Mouse (Mus musculus): Measurements from ENCODE around the gene Spon2. TPM values are rescaled to one million over a fixed set of nuclear protein-coding genes. Genes with fewer than 3 reads are reported as not detected.

Spon2 gene
- total and polyA plus RNA-seq, 2 experiments from 2014 or later = 47.2 to 58.1 TPM

DNA sequence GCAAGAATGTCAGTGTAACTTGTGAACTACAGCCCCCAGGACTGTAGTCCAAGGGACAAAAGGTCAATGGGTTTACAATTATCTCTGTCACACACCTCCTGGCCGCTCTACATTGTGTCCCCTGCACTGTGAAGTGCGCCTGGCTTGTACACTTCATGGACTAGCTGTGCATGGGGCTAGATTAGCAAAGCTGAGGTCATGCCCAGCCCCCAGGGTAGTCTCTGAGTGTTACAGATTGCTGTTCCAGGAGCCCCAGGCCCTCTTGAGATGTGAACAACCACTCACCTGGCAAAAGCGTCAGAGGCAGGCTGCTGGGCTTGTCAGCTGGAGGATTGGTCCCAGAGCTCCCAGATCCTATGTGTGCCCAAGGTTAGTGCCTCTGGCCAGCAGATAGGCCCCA, 592 bp downstream of the Spon2 start:
- Histone ChIP-seq H3K9me3 (replicated peaks; ENCODE audit: control insufficient read depth, low read length) (no peaks in the 10 kb centered on the region), H3K27me3 (ENCODE audit: control insufficient read depth, insufficient read depth, low read length) (no peaks in the 10 kb centered on the region), H3K4me2 (ENCODE audit: low read depth, low read length) (peak overlapping the region; percentile 40), H3K4me3 (ENCODE audit: low read depth, low read length) (peak overlapping the region; percentile 22), H3K9ac (replicated peaks; ENCODE audit: low read depth, low read length) (peak overlapping the region; percentile 20; the same call in 1 of the 2 replicates), H3K27ac (ENCODE audit: low read depth) (peak overlapping the region; percentile 69; the same call in 1 of the 2 replicates), H3K36me3 (replicated peaks; ENCODE audit: control insufficient read depth, insufficient read depth, low read length) (no peaks in the 10 kb centered on the region), H3K4me1 (ENCODE audit: control insufficient read depth, insufficient read depth) (peaks cover 25% of the 10 kb centered on the region)
- TF ChIP-seq EP300 (IDR thresholded peaks at IDR 0.05; ENCODE audit: low read depth) = no peak
- TF ChIP-seq CTCF (IDR thresholded peaks at IDR 0.05; ENCODE audit: low read depth) = no peak
- ATAC-seq (ENCODE audit: insufficient read depth, low read depth) (peak; percentile 28; the same call in 1 of the 2 replicates), DNase-seq (ENCODE audit: low spot score) (peak; percentile 12)
- WGBS = 27% methylated on average over 3 of the region's 3 CpGs

DNA sequence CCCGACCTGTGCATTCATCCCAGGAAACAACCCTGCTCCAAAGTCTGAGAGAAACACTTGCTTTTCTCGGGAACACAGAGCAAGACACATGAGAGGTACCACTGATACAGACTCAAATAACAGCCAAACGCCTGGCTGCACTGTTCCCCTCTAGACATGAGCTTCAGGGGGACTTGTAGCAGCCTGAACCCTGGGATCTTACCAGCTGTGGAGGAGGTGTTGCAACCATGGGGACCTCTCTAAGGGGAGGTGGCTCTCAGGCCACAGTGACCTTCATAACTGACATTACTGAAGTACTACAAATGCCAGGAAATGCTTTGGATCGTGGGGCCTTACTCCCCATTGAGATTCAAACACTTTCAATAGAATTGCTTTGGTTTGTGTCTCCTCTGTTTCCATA, 3.5 kb downstream of the Spon2 start:
- no peaks in the 10 kb centered on the region for H3K9me3 ChIP-seq (replicated peaks; ENCODE audit: control insufficient read depth, low read length)
- no peaks in the 10 kb centered on the region for H3K27me3 ChIP-seq (ENCODE audit: control insufficient read depth, insufficient read depth, low read length)
- ATAC-seq (ENCODE audit: insufficient read depth, low read depth) (no peak), DNase-seq (ENCODE audit: low spot score) (no peak)
- peaks cover 21% of the 10 kb centered on the region; the same call in 1 of the 2 replicates for H3K4me1 ChIP-seq (ENCODE audit: control insufficient read depth, insufficient read depth)
- no peak overlapping the region for H3K27ac ChIP-seq (ENCODE audit: low read depth)
- no peaks in the 10 kb centered on the region for H3K36me3 ChIP-seq (replicated peaks; ENCODE audit: control insufficient read depth, insufficient read depth, low read length)
- 51% methylated on average over 4 of the region's 4 CpGs for WGBS
- no peak overlapping the region for H3K4me2 ChIP-seq (ENCODE audit: low read depth, low read length)
- no peak overlapping the region for H3K9ac ChIP-seq (replicated peaks; ENCODE audit: low read depth, low read length)
- H3K4me3 ChIP-seq (ENCODE audit: low read depth, low read length) = no peak overlapping the region
- TF ChIP-seq EP300 (IDR thresholded peaks at IDR 0.05; ENCODE audit: low read depth) = no peak

DNA sequence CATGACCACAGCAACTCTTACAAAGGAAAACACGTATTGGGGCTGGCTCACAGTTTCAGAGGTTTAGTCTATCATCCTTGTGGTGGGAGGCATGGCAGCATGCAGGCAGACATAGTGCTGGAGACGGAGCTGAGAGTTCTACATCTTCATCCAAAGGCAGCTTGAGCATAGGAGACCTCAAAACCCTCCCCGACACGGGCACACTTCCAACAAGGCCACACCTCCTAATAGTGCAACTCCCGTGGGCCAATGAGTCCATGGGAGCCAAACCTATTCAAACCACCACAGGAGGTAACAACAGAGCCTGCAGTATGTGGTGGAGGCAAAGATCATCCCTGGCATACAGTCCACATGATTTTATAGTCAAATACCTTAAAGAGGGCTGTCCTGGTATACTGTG, 7.0 kb downstream of the Spon2 start:
- ATAC-seq (ENCODE audit: insufficient read depth, low read depth) (no peak), DNase-seq (ENCODE audit: low spot score) (no peak)
- no peak overlapping the region for H3K9ac ChIP-seq (replicated peaks; ENCODE audit: low read depth, low read length)
- H3K4me3 ChIP-seq (ENCODE audit: low read depth, low read length) = no peak overlapping the region
- no peak overlapping the region for H3K4me2 ChIP-seq (ENCODE audit: low read depth, low read length)
- no peaks in the 10 kb centered on the region for H3K9me3 ChIP-seq (replicated peaks; ENCODE audit: control insufficient read depth, low read length)
- no peaks in the 10 kb centered on the region for H3K27me3 ChIP-seq (ENCODE audit: control insufficient read depth, insufficient read depth, low read length)
- WGBS = 76% methylated on average over 5 of the region's 5 CpGs
- no peaks in the 10 kb centered on the region for H3K36me3 ChIP-seq (replicated peaks; ENCODE audit: control insufficient read depth, insufficient read depth, low read length)
- TF ChIP-seq EP300 (IDR thresholded peaks at IDR 0.05; ENCODE audit: low read depth) = no peak
- no peak for TF ChIP-seq CTCF (IDR thresholded peaks at IDR 0.05; ENCODE audit: low read depth)
- no peak overlapping the region for H3K27ac ChIP-seq (ENCODE audit: low read depth)
- H3K4me1 ChIP-seq (ENCODE audit: control insufficient read depth, insufficient read depth) = peaks cover 9% of the 10 kb centered on the region; the same call in 1 of the 2 replicates

DNA sequence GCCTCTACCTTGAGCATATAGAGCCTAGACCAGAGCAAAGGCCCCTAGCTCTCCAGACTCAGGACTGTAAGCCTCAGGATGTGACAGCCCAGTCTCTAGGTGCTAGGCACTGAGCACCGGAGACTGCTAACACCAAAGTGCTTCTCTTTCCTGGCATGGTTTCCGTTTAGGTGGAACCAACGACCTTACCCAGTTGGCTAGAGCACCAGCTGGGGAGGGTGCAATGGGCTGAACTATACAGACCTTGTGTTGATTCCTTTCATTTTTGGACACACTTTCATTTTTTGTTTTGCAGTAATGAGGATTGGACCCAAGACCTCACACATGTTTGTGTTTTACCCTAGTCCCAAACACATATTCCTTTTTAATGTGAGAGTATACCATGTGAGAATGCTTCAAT, 7.7 kb downstream of the Spon2 start:
- no peak overlapping the region for H3K4me3 ChIP-seq (ENCODE audit: low read depth, low read length)
- no peak overlapping the region for H3K4me2 ChIP-seq (ENCODE audit: low read depth, low read length)
- 84% methylated on average over 3 of the region's 3 CpGs for WGBS
- H3K27ac ChIP-seq (ENCODE audit: low read depth) = no peak overlapping the region
- DNase-seq (ENCODE audit: low spot score) = no peak
- peaks cover 9% of the 10 kb centered on the region; the same call in 1 of the 2 replicates for H3K4me1 ChIP-seq (ENCODE audit: control insufficient read depth, insufficient read depth)
- H3K36me3 ChIP-seq (replicated peaks; ENCODE audit: control insufficient read depth, insufficient read depth, low read length) = no peaks in the 10 kb centered on the region
- ATAC-seq (ENCODE audit: insufficient read depth, low read depth) = no peak
- no peaks in the 10 kb centered on the region for H3K9me3 ChIP-seq (replicated peaks; ENCODE audit: control insufficient read depth, low read length)
- TF ChIP-seq CTCF (IDR thresholded peaks at IDR 0.05; ENCODE audit: low read depth) (no peak), EP300 (IDR thresholded peaks at IDR 0.05; ENCODE audit: low read depth) (no peak)
- no peak overlapping the region for H3K9ac ChIP-seq (replicated peaks; ENCODE audit: low read depth, low read length)
- H3K27me3 ChIP-seq (ENCODE audit: control insufficient read depth, insufficient read depth, low read length) = no peaks in the 10 kb centered on the region

DNA sequence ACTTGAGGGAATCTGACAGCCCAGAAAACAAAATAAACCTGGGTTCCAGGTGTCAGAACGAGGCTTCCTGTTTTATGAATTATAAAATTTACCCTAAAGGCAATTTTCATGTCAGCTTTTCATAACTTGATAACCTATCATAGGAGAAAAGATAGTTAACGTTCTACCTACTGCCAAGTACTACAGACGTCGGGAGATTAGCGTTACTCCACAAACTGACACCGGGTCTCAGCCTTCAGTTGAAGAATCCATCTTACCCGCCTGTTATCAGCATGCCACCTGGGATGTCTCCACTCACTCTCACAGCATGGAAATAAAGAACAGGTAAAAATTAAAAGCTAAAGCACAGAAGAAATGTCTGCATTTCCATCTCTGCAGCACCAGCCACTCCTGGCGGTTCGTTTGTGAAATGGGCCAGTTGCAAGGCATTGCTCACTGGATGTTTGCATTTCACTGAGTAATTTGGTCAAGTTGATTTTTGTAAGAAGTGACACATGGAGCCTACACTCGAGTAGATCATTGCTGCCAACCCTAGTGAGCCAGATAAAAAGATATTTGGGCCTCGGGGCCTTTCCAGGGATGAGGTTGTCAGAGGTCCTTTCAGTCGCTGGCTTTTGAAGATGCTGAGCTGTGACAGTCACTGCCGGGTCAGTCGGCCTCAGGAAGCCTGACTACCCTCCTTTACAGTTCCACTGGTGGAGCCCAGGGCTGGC, 9.6 kb downstream of the Spon2 start:
- Histone ChIP-seq H3K4me3 (ENCODE audit: low read depth, low read length) (no peak overlapping the region), H3K36me3 (replicated peaks; ENCODE audit: control insufficient read depth, insufficient read depth, low read length) (no peaks in the 10 kb centered on the region), H3K4me2 (ENCODE audit: low read depth, low read length) (no peak overlapping the region), H3K9ac (replicated peaks; ENCODE audit: low read depth, low read length) (no peak overlapping the region), H3K4me1 (ENCODE audit: control insufficient read depth, insufficient read depth) (no peaks in the 10 kb centered on the region), H3K27me3 (ENCODE audit: control insufficient read depth, insufficient read depth, low read length) (no peaks in the 10 kb centered on the region), H3K27ac (ENCODE audit: low read depth) (no peak overlapping the region), H3K9me3 (replicated peaks; ENCODE audit: control insufficient read depth, low read length) (no peaks in the 10 kb centered on the region)
- WGBS = 49% methylated on average over 14 of the region's 14 CpGs
- ATAC-seq (ENCODE audit: insufficient read depth, low read depth) (no peak), DNase-seq (ENCODE audit: low spot score) (no peak)
- TF ChIP-seq CTCF (IDR thresholded peaks at IDR 0.05; ENCODE audit: low read depth) (no peak), EP300 (IDR thresholded peaks at IDR 0.05; ENCODE audit: low read depth) (no peak)

DNA sequence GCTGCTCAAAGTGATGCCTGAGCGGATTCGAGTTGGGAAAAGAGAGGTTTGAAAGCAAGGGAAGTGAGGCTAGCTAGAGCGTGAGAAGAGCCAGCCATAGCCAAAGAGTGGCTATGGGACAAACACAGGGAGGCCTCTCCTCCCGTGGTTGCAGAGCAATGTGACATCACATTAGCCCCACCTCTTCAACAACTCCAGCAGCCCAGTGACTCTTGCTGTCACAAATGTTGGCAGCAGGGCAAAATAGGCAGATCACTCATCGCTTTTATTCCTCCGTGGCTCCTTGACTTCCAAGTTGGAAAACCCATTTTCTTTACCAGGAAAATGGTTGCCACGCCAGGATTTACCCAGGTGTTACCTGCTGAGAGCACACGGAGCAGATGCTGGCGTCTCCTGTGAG, 11.1 kb downstream of the Spon2 start:
- WGBS = 48% methylated on average over 9 of the region's 9 CpGs

More for the DNA sequence above, 11.1 kb downstream of the Spon2 start:
- Histone ChIP-seq H3K36me3 (replicated peaks; ENCODE audit: control insufficient read depth, insufficient read depth, low read length) (no peaks in the 10 kb centered on the region), H3K4me3 (ENCODE audit: low read depth, low read length) (no peak overlapping the region), H3K27me3 (ENCODE audit: control insufficient read depth, insufficient read depth, low read length) (no peaks in the 10 kb centered on the region), H3K4me2 (ENCODE audit: low read depth, low read length) (no peak overlapping the region), H3K4me1 (ENCODE audit: control insufficient read depth, insufficient read depth) (no peaks in the 10 kb centered on the region), H3K9me3 (replicated peaks; ENCODE audit: control insufficient read depth, low read length) (no peaks in the 10 kb centered on the region), H3K9ac (replicated peaks; ENCODE audit: low read depth, low read length) (no peak overlapping the region), H3K27ac (ENCODE audit: low read depth) (no peak overlapping the region)
- DNase-seq (ENCODE audit: low spot score) = no peak
- TF ChIP-seq EP300 (IDR thresholded peaks at IDR 0.05; ENCODE audit: low read depth) (no peak), CTCF (IDR thresholded peaks at IDR 0.05; ENCODE audit: low read depth) (no peak)
- no peak for ATAC-seq (ENCODE audit: insufficient read depth, low read depth)

Data from heart, postnatal 0 days (tissue).